Mouse (Mus musculus) layer of hippocampus, postnatal 10 days (tissue): ENCODE results near the gene Cfb. TPM values are rescaled to one million over a fixed set of nuclear protein-coding genes. Genes with fewer than 3 reads are reported as not detected.

Source experiments
- DNase-seq, 2 experiments: peaks; one replicate each; pipeline ENCODE4 v3.0.0; 2021; ENCODE audit warnings: low spot score in 2 of 2
- total RNA-seq, 2 experiments: library from RNA; stranded (reverse); gene quantifications; 2 replicates each; pipeline ENCODE4 v1.2.3; 2021

Gene Cfb
- total RNA-seq, 2 experiments from 2014 or later: not detected

DNA sequence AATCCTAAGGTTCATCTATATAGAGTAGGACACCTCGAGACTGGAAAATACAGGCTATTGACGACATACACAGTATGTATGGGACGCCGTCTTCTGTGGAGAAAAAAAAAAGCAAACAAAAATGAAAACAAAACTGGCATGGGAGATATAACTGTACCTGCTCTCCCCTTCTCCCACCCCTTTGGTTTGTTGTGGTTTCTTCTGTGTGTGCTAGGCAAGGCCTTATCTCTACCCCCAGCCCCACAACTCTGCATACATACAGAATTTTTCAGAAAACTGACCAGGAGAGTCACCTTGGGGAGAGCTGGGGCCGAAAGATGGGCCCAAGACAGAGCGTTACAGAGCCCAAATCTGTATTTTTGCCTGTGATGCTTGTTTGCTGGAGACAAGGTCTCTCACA lies 22.4 kb upstream of the Cfb start:
- DNase-seq: no peak

DNA sequence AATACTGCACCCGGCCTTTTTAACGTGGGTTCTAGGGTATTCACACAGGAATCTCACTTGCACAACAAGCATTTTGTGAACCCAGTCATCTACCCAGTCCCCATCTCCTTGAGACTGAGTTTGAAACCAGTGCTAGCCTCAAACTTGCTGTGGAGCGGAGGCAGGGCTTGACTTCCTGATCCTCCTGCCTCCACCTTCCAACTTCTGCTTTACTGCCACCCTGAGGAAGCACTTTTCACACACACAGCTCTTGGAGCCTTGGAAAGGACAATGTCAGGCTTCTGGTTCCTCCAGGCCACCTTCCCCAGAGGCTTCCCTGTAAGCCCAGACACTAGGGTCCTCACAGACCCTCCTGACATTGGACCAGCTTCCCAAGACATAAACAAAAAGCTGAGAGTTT lies 21.0 kb upstream of the Cfb start:
- DNase-seq: no peak

DNA sequence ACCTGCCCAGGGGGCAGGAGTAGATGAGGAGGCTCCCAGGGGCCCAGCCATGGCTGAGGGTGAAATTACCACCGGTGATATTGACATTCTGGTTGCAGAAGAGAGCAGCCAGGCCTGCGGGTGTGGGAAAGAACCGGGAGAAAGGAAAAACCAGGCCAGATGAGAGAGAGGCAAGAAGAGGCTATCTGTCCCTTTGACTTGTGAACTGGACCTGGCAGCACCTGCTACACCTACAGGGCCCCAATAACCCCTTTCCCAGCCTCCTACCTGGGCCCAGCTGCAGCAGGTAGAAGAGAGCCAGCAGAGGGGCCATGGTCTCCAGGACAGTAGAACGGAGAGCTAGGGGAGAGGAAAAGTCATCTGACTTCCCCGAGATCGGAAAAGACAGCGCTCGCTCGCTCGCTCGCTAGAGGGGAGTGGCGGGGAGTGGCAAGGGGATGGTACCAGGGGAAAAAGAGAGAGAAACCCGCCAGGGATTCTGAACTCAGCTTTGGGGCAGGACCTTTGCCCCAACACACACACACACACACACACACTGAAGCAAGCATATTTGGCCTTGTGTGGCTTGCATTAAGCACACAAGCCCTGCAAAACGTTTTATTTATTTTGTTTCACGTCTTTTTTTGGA lies 19.5 kb upstream of the Cfb start, which contains the start of gene Gm20547:
TSS of gene Gm20547 (minus strand) at position 360 of the 628 bp plus-strand sequence.
- no peak for DNase-seq

DNA sequence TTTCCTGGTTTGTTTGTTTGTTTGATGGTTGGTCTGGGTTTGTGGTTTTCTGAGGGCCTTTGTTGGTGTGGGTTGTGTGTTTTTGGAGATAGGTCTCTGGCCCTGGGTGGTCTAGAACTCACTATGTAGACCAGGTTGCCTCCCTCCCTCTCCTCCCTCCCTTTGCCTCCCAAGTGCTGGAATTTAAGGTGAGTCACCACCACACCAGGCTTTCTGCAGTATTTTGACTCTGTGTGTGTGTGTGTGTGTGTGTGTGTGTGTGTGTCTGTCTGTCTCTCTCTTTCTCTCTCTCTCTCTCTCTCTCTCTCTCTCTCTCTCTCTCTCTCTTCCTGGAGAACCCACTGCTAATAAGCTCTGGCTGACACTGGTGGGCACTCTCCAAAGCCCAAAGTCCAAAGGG lies 18.8 kb upstream of the Cfb start:
- DNase-seq: no peak

DNA sequence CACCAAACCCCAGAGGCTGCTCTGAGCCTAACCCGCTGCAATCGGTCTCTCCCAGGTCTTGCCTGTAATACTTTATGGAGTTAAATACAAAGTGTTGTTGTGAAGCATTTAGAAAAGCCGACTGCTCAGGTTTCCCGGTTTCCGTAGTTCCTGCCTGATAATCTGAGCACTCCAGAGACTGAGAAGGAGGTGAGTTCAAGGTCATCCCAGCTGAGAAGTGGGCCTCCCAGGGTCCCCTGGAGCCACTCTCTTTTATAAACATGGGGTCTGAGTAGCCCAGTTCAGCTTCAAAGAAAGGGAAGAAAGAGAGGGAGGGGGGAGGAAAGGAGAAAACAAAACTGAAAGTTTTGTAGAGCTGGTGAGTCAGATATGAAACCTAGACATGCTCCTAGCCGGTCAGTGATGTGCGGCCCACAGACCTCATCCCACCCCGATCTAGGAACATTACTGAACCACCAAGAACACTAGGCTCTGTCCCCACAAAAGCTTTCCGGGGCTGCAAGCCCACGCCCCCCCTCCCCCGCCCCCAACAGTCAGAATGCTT lies 17.1 kb upstream of the Cfb start, which contains the start of gene Zbtb12:
TSS of gene Zbtb12 (plus strand) at position 148 of the 544 bp plus-strand sequence.
- no peak for DNase-seq

DNA sequence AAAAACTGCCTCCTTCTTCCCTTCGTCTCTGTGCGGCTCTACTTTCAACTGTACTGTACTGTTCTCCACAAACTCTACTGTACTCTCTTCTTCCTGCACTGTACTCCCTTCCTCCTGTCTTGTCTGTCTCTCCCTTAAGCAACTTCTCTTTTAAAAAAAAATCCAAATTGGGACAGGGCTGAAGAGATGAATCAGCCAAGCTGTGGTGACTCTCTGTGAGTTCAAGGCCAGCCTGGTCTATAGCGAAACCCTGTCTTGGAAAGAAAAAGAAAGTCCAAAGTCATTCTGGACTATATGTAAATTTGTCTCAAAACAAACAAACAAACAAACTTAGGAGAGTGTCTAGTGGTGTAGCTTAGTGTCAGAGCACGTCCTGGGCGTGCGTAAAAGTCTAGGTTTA lies 12.0 kb upstream of the Cfb start:
- DNase-seq: no peak

DNA sequence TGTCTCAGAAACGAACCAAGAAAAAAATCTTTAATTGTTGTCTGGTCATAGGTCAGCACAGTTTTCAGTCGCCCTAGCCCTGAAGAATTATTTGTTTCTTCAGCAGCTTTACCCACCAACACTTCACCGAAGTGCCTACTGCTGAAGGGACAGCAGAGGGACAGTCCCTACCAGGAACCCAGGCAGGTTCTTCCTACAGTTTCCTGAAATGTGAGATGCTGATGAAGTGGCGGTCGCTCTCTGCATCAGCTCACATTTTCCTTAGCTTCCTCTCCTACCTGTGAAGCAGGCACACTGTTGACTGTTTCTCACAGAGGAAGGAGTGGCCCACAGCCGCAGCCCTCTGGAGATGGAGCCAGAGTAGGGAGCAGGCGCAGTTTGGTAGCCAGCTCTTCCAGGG lies 3.7 kb upstream of the Cfb start:
- no peak for DNase-seq

DNA sequence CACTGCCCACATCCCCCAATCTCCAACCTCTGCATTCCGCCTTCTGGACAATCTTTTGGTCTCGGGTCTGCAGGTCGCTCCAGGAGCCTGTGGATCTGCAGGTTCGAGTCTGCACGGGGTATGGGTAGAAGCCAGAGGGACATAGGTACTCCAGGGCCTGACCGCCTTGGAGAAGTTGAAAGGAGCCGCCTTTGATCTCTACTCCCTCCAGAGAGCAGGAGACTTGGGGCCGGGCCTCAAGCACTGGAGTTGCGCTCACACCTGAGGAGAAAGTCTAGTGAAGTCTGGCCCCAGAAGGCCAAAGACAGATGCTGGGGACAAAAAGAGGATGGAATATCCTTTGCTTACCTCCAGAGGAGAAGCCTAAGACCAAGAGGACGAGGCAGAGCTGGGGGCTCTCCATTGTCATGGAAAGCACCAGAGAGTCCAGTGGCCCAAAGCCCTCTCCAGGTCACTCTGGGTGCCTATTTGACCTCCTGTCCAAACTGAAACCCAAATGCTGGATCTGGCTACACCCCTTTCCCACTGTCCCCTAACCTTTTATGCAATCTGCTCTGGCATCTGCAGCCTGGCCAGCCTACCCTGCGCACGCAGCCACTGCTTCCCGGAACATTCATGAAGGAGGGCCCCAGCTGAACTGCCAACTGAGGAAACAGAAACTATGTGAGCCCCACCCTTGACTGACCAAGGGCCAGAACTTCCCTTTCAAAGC lies 458 bp downstream of the Cfb start:
- DNase-seq: no peak

DNA sequence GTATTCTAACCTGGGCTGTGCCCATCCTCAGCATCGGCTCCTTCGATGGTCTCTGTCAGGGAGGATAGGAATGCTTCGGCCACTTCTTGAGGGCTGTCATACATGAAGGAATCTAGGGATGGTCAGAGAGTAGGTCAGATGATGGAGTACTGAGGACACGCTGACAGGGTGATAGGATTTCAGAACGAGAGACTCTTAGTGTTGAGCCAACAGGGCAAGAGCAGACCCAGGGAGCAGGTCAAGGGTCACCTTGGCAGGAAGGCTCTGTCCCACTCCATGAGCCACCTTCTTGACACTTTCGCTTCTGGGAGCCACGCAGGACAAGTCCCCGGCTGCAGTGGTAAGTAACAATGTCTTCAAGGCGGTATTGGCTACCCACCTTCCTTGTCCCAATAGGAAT lies 1.8 kb downstream of the Cfb start:
- no peak for DNase-seq

DNA sequence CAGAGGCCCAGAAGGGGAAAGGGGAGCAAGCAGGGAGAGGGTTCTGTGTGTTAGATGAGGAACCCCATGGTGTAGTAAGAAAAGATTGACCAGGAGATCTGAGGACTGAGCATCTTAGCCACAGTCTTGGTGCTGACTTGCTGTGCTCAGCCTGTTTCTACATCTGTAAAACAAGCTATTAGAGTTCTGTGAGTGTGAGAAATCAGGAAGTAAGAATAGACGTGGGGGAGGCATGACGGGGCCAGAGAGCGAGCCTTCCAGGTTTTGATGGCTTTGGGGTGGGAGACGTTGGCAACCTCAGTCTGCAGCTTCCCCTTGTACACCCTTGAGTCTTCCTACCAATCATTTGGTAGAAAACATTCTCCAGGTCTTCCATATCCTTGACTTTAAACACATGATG lies 3.6 kb downstream of the Cfb start:
- DNase-seq: no peak

DNA sequence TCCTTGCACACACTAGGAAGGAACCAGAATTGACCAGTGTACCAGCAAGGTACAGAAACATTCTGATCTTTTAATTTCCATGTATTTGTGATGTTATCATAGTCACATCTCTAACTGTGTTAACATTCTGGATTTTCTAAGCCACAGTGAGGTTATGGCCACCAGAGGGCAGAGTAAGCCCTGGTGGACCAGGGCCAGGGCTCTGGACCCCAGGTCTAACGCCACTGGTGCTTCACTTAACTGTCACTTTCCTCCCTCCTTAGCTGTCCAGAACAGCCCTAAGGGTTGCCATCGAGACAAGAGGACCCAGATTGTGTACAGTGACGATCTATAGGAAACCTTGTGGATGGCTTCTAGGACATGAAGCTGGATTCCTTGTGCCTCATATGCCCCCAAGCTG lies 6.5 kb downstream of the Cfb start:
- peak; percentile 45 to 64 for DNase-seq

DNA sequence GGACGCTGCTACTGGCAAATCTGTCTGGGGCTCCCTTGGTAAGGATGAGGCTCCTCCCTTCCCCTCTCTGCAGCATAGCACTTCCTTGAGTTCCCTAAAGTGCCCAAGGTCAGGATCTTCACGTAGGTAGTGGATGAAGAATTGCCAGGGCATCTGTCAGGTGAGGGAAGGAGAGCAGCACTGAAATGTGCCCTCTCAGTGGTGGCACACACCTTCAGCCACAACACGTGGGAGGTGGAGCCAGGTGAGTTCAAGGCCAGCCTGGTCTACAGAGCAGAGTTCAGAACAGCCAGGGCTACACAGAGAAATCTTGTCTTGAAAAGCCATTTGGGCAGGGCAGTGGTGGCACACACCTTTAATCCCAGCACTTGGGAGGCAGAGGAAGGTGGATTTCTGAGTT lies 7.6 kb downstream of the Cfb start:
- DNase-seq: no peak

DNA sequence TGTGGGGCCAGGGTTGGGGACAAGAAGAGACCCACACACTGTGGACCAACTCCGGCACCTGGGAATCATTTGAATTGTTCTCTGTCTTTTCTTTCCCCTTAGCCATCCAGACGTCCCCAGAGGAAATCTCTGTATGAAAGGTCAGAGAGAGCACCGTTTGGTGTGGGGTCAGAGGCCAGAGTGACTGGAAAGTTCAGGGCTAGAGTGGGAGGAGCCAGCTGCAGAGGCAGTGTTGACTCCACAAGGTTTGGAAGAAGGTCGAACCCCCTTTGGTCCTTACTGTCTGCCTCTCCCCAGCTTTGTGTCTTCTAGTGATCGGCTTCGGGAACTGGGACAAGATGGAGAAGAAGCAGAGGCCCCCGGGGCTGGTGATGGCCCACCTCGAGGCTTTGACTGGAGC lies 8.8 kb downstream of the Cfb start:
- DNase-seq: no peak

DNA sequence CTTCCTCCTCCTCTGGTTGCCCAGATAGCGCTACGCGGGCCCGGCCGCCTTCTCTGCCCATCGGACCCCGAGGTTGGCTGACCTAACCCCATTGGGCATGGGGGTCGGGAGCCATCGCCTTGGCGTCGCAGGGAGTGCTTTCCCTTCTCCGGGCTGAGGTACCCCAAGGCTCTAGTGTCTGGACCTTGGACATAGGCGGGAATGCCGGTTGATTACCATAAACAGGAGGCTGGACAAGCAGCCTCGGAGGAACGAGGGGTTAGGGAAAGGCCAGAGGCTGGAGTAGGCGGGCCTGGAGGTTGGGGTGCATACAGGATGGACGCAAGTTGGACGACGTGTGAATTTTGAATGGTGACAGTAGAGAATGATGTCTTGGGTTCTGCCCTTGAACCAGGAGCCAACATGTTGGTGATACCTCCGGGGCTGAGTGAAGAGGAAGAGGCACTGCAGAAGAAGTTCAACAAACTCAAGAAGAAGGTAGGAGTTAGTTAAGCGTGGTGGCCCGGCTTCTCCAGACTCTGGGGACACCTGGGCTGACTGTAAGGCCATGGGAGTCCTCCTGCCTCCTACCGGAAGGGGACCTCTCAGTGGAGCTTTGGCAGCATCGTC lies 11.7 kb downstream of the Cfb start:
- no peak for DNase-seq

DNA sequence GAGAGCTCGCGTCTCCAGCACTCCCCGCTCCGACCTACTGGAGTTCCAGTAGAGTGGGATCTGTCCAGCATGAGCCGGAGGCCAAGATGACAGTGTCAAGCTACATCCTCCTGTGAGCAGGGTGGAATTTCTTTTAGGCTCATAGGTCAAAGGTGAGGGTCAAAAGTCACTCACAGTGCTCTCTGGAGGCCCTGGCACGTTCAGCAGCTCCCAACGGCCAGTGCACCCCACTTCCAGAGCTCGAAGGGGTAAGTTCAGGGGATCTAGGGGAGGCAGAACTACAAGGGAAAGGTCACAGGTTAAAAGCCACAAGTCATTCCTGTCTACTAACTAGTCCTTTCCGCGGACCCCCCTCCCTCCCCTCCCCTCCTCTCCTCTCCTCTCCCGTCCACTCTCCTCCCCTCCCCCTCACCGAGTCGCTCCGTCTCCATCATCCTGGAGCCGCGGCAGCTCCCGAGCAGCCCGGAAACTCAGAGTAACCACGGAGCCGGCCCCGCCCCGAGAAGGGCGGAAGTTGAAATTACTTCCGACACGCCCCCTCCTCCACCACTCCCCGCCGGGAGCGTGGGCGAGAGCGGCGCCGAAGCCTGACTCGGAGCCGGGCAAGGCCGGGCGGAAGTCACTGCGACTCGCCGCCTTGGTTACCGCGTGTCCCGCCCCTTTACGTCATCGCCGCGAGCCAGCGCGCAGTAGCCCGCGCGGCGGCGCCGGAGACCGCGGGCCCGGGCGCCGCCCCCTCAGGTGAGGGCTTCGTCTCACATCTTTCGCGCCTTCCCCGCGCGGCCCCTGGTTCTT lies 12.4 kb downstream of the Cfb start, which contains the start of the genes Skiv2l and Nelfe:
TSS of gene Skiv2l (minus strand) at position 489 of the 795 bp plus-strand sequence.
TSS of gene Nelfe (plus strand) at position 670 of the 795 bp plus-strand sequence.
- DNase-seq: peak; percentile 97 to 99

DNA sequence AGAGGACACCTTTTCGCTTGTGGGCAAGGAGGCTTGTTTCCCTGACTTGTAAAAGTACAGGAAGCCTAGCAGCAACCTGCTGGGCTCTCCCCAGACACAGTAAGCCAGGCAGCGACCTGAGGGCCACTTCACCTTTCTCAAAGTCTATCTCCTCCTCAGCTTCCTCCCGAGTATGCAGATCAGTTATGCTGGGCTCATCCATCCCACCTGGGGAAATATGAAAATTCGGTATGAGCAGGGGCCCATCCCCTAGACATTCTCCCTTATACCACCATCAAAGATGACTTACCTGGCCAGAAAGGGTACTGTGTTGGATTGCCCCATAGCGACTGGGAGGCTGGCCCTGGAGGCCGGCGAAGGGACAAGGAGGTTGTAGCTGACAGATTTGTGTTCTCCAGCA lies 14.7 kb downstream of the Cfb start:
- no peak for DNase-seq

DNA sequence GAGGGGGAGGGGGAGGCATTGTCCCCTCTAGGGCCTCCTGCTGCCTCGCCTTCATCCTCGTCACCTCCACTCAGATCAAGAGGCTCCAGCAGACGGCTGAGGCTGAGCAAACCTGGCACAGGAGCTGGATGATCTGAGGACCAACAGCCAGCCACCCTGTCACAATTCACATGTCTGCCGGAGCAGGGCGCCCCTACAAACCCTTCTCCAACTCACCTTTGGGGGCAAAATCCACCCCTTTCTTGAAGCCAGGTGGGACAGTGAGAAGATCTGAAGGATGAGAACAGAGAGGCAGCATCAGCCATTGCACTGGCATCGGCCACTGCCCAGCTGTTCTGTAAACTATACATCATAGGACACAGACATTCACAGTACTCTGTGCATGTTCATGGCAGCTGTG lies 15.1 kb downstream of the Cfb start:
- DNase-seq: no peak

DNA sequence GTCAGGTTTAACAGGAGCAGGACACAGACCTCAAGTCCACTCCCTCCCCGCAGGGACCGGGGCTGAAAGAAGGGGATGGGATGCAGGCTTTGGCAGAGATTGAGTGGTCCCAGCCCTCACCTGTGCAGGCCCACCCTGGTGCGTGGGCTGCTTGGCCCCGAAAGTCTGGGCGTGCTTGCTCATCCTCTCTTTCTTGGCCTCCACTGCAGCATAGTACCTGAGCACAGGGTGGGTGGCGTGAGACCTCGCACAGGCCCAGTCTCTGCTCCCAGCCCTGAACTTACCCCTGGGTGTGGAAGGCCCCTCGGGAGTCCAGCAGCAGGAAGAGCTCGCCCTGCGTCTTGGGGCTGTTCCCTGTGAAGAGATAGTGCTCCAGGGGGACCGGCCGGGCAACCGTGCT lies 17.4 kb downstream of the Cfb start:
- no peak for DNase-seq

DNA sequence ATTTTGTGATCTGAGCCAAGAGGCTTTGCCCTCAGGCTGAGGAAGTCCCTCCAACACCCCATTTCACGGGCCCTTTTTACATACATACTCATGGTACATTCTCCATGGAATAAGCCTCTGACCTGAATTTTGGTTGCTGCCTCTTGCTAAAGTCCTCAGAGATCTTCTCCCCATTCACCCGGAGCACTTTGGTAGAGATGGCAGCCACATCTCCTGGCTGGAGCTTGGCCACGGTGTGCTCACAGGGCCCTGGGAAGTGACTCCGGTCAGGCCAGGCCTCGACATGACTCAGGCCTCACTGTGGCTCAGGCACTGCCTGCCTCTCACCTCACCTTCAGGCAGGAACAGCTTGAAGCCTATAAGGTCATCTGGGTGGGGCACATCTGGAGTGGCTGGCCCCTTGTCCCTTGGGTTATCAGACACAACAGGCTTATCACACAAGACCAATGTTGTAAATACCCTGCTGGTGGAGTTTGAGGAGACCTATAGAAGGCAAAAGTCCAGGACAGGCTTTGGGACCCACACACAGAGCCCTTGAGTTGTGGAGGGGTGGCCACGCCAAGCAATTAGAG lies 21.5 kb downstream of the Cfb start:
- no peak for DNase-seq

DNA sequence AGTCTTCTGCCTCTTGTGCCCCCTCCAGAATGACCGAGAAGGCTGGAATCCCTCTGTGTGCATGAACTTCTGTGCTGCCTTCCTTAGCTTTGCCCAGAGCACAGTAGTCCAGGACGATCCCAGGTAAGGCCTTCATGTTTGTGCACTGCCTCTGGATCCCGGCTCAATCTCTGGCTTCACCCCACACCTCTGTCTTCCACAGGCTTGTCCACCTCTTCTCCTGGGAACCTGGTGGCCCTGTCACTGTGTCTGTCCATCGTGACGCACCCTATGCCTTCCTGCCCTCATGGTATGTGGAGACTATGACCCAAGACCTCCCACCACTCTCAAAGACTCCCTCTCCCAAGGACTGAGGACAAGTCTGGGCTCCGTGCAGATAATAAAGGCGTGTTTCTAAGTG lies 23.5 kb downstream of the Cfb start:
- no peak for DNase-seq
